Mouse (Mus musculus) kidney, postnatal 0 days (tissue): ENCODE results near the gene Dld. TPM values are rescaled to one million over a fixed set of nuclear protein-coding genes. Genes with fewer than 3 reads are reported as not detected.

ENCODE experiments used
- ATAC-seq: fragments of 200-750 bp; cut with Nextera tagmentation; replicated peaks from 2 replicates; pipeline ENCODE4 v1.8.0; 2017; ENCODE audit warnings: low read depth, moderate number of reproducible peaks, moderate TSS enrichment, moderate library complexity; ENCODE audit not compliant: low FRiP score
- DNase-seq: peaks from one replicate; pipeline ENCODE4 v3.0.0-alpha.2; 2016; ENCODE audit warnings: low spot score
- H3K27ac ChIP-seq: fragments of 300-500 bp; sonication (generic); 2 replicates; pipeline ENCODE4 v1.5.1; 2014; ENCODE audit warnings: mild to moderate bottlenecking
- H3K27me3 ChIP-seq: fragments of 300-500 bp; sonication (generic); 2 replicates; pipeline ENCODE4 v1.6.1; 2014; ENCODE audit warnings: low read length, mixed read lengths; ENCODE audit not compliant: insufficient read depth
- H3K36me3 ChIP-seq: fragments of 300-500 bp; sonication (generic); 2 replicates; pipeline ENCODE4 v1.6.1; 2014; ENCODE audit warnings: low read length, mixed read lengths; ENCODE audit not compliant: insufficient read depth
- H3K4me1 ChIP-seq: fragments of 300-500 bp; sonication (generic); replicated peaks from 2 replicates; pipeline ENCODE4 v1.6.1; 2014; ENCODE audit warnings: antibody characterized with exemption, low read length, mixed read lengths; ENCODE audit not compliant: insufficient read depth
- H3K4me2 ChIP-seq: fragments of 300-500 bp; sonication (generic); 2 replicates; pipeline ENCODE4 v1.6.1; 2014; ENCODE audit warnings: mild to moderate bottlenecking, low read length, moderate library complexity, mixed read lengths
- H3K4me3 ChIP-seq: fragments of 300-500 bp; sonication (generic); replicated peaks from 2 replicates; pipeline ENCODE4 v1.5.1; 2014; ENCODE audit warnings: low read depth, low read length
- H3K9ac ChIP-seq: fragments of 300-500 bp; sonication (generic); 2 replicates; pipeline ENCODE4 v1.6.1; 2014; ENCODE audit warnings: low read depth, low read length
- H3K9me3 ChIP-seq: fragments of 300-500 bp; sonication (generic); replicated peaks from 2 replicates; pipeline ENCODE4 v1.6.1; 2016; ENCODE audit warnings: low read length, inconsistent platforms, mixed read lengths
- CTCF ChIP-seq: IDR thresholded peaks from 2 replicates; pipeline ENCODE4 v1.5.1; 2016; ENCODE audit warnings: antibody characterized with exemption, low read depth, mild to moderate bottlenecking, moderate library complexity
- WGBS: fragments of 180-500 bp; shearing (Covaris S2); extraction: QIAGEN DNeasy Blood & Tissue Kit; methylation state at CpG from one replicate; pipeline ENCODE4 v1.1.7; 2014; 5-methylcytosine and 5-hydroxymethylcytosine counted together
- polyA plus RNA-seq: library from polyadenylated mRNA; unstranded; fragments of >200 nt; fragmentation: Nextera tagmentation; extraction: Ambion mirVana; gene quantifications from 2 replicates; pipeline ENCODE4 v1.2.1, GENCODE M21; 2015

Gene Dld
- polyA plus RNA-seq, 1 experiment from 2014 or later = 196 TPM

- Histone ChIP-seq H3K36me3 (peaks cover 97% of the 10 kb centered on the region), H3K4me1 (no peaks in the 10 kb centered on the region), H3K4me3 (no peak overlapping the region), H3K4me2 (no peak overlapping the region), H3K9me3 (no peaks in the 10 kb centered on the region), H3K27me3 (no peaks in the 10 kb centered on the region), H3K9ac (no peak overlapping the region), H3K27ac (no peak overlapping the region)
- 0 out of 2 replicates have a peak, but pooled peaks have one; percentile 11 for ATAC-seq
- 92% methylated on average over 8 of the region's 8 CpGs for WGBS
- DNase-seq = no peak
- no peak for TF ChIP-seq CTCF
These were observed 43.5 kb downstream of the Dld start for GRCm38 (mm10) chr12:31307756-31308155.

GRCm38 (mm10) chr12:31307011-31307410 lies 44.2 kb downstream of the Dld start:
- Histone ChIP-seq H3K27me3 (no peaks in the 10 kb centered on the region), H3K36me3 (peaks cover 96% of the 10 kb centered on the region), H3K9me3 (no peaks in the 10 kb centered on the region), H3K9ac (no peak overlapping the region), H3K4me1 (no peaks in the 10 kb centered on the region), H3K4me3 (no peak overlapping the region), H3K27ac (no peak overlapping the region), H3K4me2 (no peak overlapping the region)
- ATAC-seq = no peak
- no peak for TF ChIP-seq CTCF
- 93% methylated on average over 8 of the region's 8 CpGs for WGBS
- no peak for DNase-seq

GRCm38 (mm10) chr12:31306075-31306675 lies 45.1 kb downstream of the Dld start:
- peaks cover 94% of the 10 kb centered on the region for H3K36me3 ChIP-seq
- no peak for ATAC-seq

GRCm38 (mm10) chr12:31302766-31303511 lies 48.3 kb downstream of the Dld start:
- H3K4me3 ChIP-seq = no peak overlapping the region
- no peak overlapping the region for H3K9ac ChIP-seq
- peaks cover 94% of the 10 kb centered on the region for H3K36me3 ChIP-seq
- H3K27ac ChIP-seq = 0 out of 2 replicates have a peak overlapping the region, but pooled peaks have one; percentile 19
- DNase-seq (no peak), ATAC-seq (no peak)
- 75% methylated on average over 16 of the region's 16 CpGs for WGBS
- no peaks in the 10 kb centered on the region for H3K4me1 ChIP-seq
- no peak overlapping the region for H3K4me2 ChIP-seq
- H3K9me3 ChIP-seq = no peaks in the 10 kb centered on the region
- H3K27me3 ChIP-seq = no peaks in the 10 kb centered on the region
- TF ChIP-seq CTCF = no peak

More at GRCm38 (mm10) chr12:31306075-31306675, 45.1 kb downstream of the Dld start:
- Histone ChIP-seq H3K27me3 (no peaks in the 10 kb centered on the region), H3K4me3 (no peak overlapping the region), H3K9me3 (no peaks in the 10 kb centered on the region), H3K4me1 (no peaks in the 10 kb centered on the region), H3K27ac (no peak overlapping the region), H3K9ac (no peak overlapping the region), H3K4me2 (no peak overlapping the region)
- no peak for DNase-seq
- TF ChIP-seq CTCF = no peak
- WGBS = 49% methylated on average over 5 of the region's 5 CpGs

GRCm38 (mm10) chr12:31302266-31302665 lies 49.0 kb downstream of the Dld start:
- Histone ChIP-seq H3K27ac (peak overlapping the region; percentile 8; the same call in 1 of the 2 replicates), H3K4me1 (no peaks in the 10 kb centered on the region), H3K36me3 (peaks cover 90% of the 10 kb centered on the region), H3K9ac (no peak overlapping the region), H3K4me3 (no peak overlapping the region), H3K9me3 (no peaks in the 10 kb centered on the region), H3K4me2 (no peak overlapping the region), H3K27me3 (no peaks in the 10 kb centered on the region)
- DNase-seq = no peak
- ATAC-seq = peak; percentile 15; the same call in 1 of the 2 replicates
- 48% methylated on average over 5 of the region's 5 CpGs for WGBS
- TF ChIP-seq CTCF = no peak

GRCm38 (mm10) chr12:31300276-31300675 lies 51.0 kb downstream of the Dld start:
- Histone ChIP-seq H3K4me2 (no peak overlapping the region), H3K27ac (0 out of 2 replicates have a peak overlapping the region, but pooled peaks have one; percentile 5), H3K9me3 (no peaks in the 10 kb centered on the region), H3K9ac (no peak overlapping the region), H3K4me1 (peaks cover 4% of the 10 kb centered on the region; the same call in 1 of the 2 replicates), H3K4me3 (no peak overlapping the region), H3K27me3 (no peaks in the 10 kb centered on the region), H3K36me3 (peaks cover 74% of the 10 kb centered on the region)
- no peak for ATAC-seq
- 93% methylated on average over 9 of the region's 9 CpGs for WGBS
- TF ChIP-seq CTCF = no peak
- DNase-seq = no peak
